In the genomic region with DNA sequence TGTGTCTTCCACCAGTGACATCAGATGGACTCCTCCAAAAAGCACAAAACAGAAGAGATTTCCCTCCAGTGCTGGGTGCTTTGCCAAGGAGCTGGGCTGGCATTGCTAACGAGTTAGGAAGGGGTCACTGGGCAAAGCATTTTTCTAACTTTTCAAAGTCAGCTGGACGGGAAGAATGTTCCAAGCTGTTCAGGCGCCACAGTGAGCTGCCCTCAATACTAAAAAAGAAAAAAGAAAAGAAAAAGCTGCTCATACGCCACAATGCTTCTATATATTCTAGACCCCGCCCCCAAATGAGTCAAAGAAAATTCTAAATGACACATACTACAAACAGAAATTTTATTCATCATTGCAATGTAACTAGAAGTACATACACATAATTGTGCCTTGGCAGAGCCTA, we compare ENCODE assay signal across 7 mouse cellular contexts.
DNase-seq lines count a peak whose midpoint lies in the region; ATAC-seq lines count a peak whose summit lies in the region.

No protein-coding gene starts in this region.

- H3K27ac ChIP-seq in heart, embryonic 14.5 days (replicated peaks in 1 of 2; ENCODE audit: control insufficient read depth in 1 of 2, insufficient read depth in 1 of 2, low read depth in 2 of 2, low read length in 2 of 2): peak overlapping the region; percentile 81 to 91
- H3K27ac ChIP-seq in kidney, embryonic 15.5 days: 0 out of 2 replicates have a peak overlapping the region, but pooled peaks have one; percentile 19

- ATAC-seq in heart, embryonic 14.5 days (ENCODE audit: insufficient number of reproducible peaks, insufficient read depth, low FRiP score, low read depth): no peak
- no peak for ATAC-seq in kidney, embryonic 15.5 days (replicated peaks; ENCODE audit: low FRiP score)
- no peak for ATAC-seq in CD4-positive, CD25-positive, alpha-beta regulatory T cell, adult 4 months

- H3K36me3 ChIP-seq in heart, embryonic 14.5 days (ENCODE audit: control insufficient read depth, insufficient read depth, low read length): peaks cover 10% of the 10 kb centered on the region
- peaks cover 20% of the 10 kb centered on the region for H3K36me3 ChIP-seq in kidney, embryonic 15.5 days

- intact Hi-C loops in heart, postnatal 25 days (cut with DNase I): no loop called here

- no peaks in the 10 kb centered on the region for H3K27me3 ChIP-seq in heart, embryonic 14.5 days (ENCODE audit: control insufficient read depth, insufficient read depth, low read length)
- no peaks in the 10 kb centered on the region for H3K27me3 ChIP-seq in kidney, embryonic 15.5 days

- H3K4me1 ChIP-seq in heart, embryonic 14.5 days (ENCODE audit: control insufficient read depth in 2 of 2, insufficient read depth in 2 of 2, low read length in 2 of 2): peaks cover 52 to 91% of the 10 kb centered on the region in 2 experiments
- H3K4me1 ChIP-seq in kidney, embryonic 15.5 days: peaks cover 65% of the 10 kb centered on the region

- no peaks in the 10 kb centered on the region for H3K9me3 ChIP-seq in heart, embryonic 14.5 days (ENCODE audit: control insufficient read depth, low read length)
- no peaks in the 10 kb centered on the region for H3K9me3 ChIP-seq in kidney, embryonic 15.5 days (replicated peaks)

- no peak overlapping the region for H3K4me3 ChIP-seq in heart, embryonic 14.5 days (ENCODE audit: control insufficient read depth in 1 of 2, insufficient read depth in 1 of 2, low read depth in 1 of 2, low read length in 2 of 2)
- H3K4me3 ChIP-seq in kidney, embryonic 15.5 days (replicated peaks): no peak overlapping the region

- 74% methylated on average over 5 of the region's 5 CpGs for WGBS in heart, embryonic 14.5 days
- WGBS in kidney, embryonic 15.5 days: 69% methylated on average over 5 of the region's 5 CpGs

- H3K4me2 ChIP-seq in heart, embryonic 14.5 days (ENCODE audit: low read length): peak overlapping the region; percentile 51
- no peak overlapping the region for H3K4me2 ChIP-seq in kidney, embryonic 15.5 days

- DNase-seq in heart, postnatal 25 days (ENCODE audit: low spot score): no peak
- DNase-seq in right cerebral cortex, postnatal 4 days: peak; percentile 31
- no peak for DNase-seq in right cerebral cortex, adult 18-20 months
- DNase-seq in adrenal gland, adult 8-10 months: no peak

- peak overlapping the region; percentile 18; the same call in 1 of the 2 replicates for H3K9ac ChIP-seq in heart, embryonic 14.5 days (ENCODE audit: low read length)
- H3K9ac ChIP-seq in kidney, embryonic 15.5 days: no peak overlapping the region
